Mouse (Mus musculus) adrenal gland, postnatal 0 days (tissue): ENCODE data around the gene Slc25a43. TPM values are rescaled to one million over a fixed set of nuclear protein-coding genes. Genes with fewer than 3 reads are reported as not detected.

Experiments used
- polyA plus RNA-seq: library from polyadenylated mRNA; unstranded; fragments of >200 nt; fragmentation: Nextera tagmentation; extraction: Ambion mirVana; gene quantifications from 2 replicates; pipeline ENCODE4 v1.2.1, GENCODE M21; 2015

Gene Slc25a43
- polyA plus RNA-seq: 1.8 TPM in 2 replicates

GRCm38 (mm10) chrX:36743503-36744101 lies at the start of gene Slc25a43:
Gene Slc25a43 (plus strand): TSS chrX:36743659.

GRCm38 (mm10) chrX:36795424-36796162 lies 52.1 kb downstream of the Slc25a43 start, which contains the start of gene Slc25a5:
Gene Slc25a5 (plus strand): TSS chrX:36795651.

Other genes starting within 250 kb of the Slc25a43 start
- gene Pgrmc1, start 145.5 kb upstream of the Slc25a43 start, polyA plus RNA-seq: 491 and 702 TPM in 2 replicates
- gene Akap17b, start 98.3 kb upstream of the Slc25a43 start, polyA plus RNA-seq: 3.0 and 4.3 TPM in 2 replicates
- 258 and 411 TPM in 2 replicates for gene Slc25a5, start 52.0 kb downstream of the Slc25a43 start, polyA plus RNA-seq
- gene Ube2a, start 130.2 kb downstream of the Slc25a43 start, polyA plus RNA-seq: 98.6 and 125 TPM in 2 replicates
- gene C330007P06Rik, start 130.5 kb downstream of the Slc25a43 start, polyA plus RNA-seq: 20.8 and 30.1 TPM in 2 replicates
- 1.5 and 2.2 TPM in 2 replicates for gene Nkrf, start 159.2 kb downstream of the Slc25a43 start, polyA plus RNA-seq
- 19.3 and 19.9 TPM in 2 replicates for gene Sept6, start 248.1 kb downstream of the Slc25a43 start, polyA plus RNA-seq